Mouse (Mus musculus): ENCODE results near the gene Pef1.
A peak's percentile ranks its signal among the peaks of the same experiment; 100 is the strongest.

Gene Pef1

DNA sequence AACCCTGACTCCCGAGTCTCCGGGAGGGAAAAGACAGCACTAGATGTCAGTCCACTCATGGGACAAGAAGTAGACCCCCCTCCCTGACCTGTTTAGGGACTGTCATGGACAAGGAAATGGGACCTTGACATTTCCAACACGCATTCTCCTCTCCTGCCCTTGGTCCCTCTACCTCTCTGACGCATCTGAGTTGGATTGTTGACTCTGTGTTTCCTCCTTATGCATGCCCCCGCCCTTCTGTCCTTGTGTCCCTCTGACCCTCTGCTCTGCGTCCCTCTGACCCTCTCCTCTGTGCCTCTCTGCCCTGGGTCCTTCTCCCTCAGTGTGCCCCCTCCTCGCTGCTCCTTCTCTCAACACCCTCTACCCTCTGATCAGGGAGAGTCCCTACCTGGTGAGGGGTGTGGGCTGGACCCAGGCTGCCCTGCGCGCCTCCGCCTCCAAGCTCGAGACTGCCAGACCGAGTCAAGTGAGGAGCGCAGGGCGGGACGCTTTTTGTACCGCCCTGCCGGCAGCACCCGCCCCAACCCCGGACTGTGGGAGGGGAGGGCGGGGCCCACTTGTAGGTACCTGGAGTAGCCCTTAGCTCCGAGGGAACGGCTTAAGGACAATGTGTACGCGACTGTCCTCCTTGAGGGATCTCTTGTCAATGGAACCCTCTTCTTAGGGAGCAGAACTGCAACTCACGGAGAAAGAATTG is 72.1 kb downstream of the Pef1 start:
- DNase-seq (ENCODE audit: low spot score in 2 of 2): peak; percentile 78 to 83

- peak; percentile 53 to 74 for DNase-seq (ENCODE audit: low spot score in 2 of 2)
Observed at GRCm38 (mm10) chr4:130175072-130175711, 72.8 kb downstream of the Pef1 start, which contains the start of gene Tinagl1. Gene Tinagl1 (minus strand): TSS chr4:130175122.

- DNase-seq (ENCODE audit: low spot score in 2 of 2): peak in 1 of 2 experiments; percentile 8
Observed at GRCm38 (mm10) chr4:130176156-130176720, 73.9 kb downstream of the Pef1 start.

GRCm38 (mm10) chr4:130177087-130177486 is 74.7 kb downstream of the Pef1 start:
- DNase-seq (ENCODE audit: low spot score in 2 of 2): peak; percentile 52 to 69

- no peak for DNase-seq (ENCODE audit: low spot score in 2 of 2)
Observed at GRCm38 (mm10) chr4:130177536-130177935, 75.2 kb downstream of the Pef1 start.
